Mouse (Mus musculus) c-Kit-positive CD71-positive TER-119-positive erythroid progenitor cells, embryonic 14.5 days (primary cell): ENCODE measurements at regions not wholly inside any gene's neighbourhood (a gene's known extent, or its start where the extent isn't known, plus 50 kb on each side); places are given as distances from the start of the nearest gene placed in this dataset.
"Not testable (repeated sequence)": the region's sequence is repeated elsewhere in the genome, so short reads cannot be mapped to it uniquely, and the experiment has no call there.

Experiments
- DNase-seq: peaks from one replicate; pipeline ENCODE4 v3.0.0-alpha.2; 2013; ENCODE audit warnings: low spot score

DNA sequence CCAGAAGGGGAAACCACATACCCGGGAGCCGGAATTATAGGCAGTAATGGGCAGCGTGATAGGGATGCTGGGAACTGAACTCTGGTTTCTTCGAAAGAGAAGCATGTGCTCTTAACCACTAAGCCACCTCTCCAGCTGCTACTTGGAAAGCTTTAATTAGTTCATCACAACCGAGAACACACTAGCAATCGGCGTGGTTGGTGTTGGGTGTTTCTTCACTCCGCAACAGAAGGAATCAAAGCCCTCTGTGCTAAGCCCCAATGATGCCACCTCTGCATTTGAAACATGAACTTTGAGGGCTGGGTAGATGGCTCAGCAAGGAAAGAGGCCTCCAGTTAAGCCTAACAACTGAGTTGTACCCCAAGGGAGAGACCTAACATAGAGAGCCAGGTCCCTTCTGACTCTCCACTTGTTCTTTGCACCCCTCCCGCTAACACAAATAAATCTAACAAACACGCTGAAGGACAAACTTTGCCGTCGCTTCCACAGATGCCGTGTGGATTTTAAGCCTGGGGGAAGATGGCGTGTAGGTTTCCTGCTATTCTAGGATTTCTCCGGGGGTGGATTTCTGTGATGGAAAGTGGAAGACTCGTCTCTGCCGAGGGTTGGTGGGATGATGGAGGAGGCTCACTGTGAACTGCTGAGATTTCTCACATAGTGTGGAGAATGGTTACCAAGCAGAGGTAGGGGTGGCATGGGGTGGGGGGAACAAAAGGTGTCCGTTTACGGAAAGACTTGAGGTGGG lies 257.4 kb downstream of the Diras2 start:
- no peak for DNase-seq

DNA sequence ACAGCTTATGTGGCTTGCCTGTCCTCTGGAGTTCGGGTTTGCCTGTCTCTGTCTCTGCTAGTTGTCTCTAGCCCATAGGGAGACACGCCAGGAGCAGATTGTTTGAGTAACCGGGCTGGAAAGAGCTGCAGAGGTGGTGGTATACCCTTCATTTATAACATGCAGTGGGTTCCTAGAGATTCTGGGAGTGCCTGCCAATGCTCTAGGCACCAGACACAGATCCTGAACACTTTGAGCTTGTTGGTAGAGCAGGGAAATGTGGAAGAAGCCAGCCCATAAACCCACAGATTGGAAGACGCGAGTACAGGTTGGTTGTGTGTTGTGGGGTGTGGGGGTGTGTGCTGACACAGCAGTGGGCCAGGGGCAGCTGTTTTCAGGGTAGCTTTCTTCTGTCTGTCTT lies 255.9 kb downstream of the Diras2 start:
- no peak for DNase-seq

DNA sequence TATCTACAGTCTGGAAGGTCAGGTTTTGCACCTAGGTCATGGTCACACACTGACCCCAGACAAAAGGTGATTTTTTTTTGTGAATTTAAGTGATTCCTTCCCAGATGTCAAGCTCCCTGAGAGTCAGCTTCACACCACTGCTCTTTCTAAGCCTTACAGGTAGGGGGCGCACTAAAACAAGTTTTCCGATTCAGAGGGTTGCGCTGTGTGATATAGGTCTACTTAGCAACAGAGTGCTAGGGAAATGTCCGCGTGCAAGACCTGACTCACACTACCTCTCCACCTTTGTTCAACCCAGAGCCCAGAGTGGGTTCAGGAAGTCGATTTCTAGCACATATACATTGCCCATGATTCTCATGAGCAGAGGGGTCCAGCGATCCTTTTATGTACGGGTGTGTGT lies 255.4 kb downstream of the Diras2 start:
- DNase-seq, result peak; percentile 7

DNA sequence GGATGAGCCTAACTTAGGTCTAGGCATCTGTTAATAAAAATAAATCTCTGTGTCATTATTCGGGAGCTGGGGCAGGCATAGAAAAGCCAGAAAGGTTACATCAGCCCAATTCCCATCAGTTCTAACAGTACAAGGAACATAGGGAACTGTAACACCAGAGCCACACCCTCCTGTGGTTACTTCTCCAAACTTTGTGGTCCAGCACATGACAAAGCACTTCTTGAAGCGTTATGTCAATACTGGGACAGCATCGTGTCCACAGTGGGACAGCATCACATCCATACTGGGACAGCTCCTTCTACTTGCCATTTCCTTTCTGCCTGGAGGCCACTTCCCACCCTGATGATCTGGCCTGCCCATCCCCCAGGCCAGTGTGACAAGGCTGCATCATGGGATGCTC lies 253.9 kb downstream of the Diras2 start:
- DNase-seq, result no peak

DNA sequence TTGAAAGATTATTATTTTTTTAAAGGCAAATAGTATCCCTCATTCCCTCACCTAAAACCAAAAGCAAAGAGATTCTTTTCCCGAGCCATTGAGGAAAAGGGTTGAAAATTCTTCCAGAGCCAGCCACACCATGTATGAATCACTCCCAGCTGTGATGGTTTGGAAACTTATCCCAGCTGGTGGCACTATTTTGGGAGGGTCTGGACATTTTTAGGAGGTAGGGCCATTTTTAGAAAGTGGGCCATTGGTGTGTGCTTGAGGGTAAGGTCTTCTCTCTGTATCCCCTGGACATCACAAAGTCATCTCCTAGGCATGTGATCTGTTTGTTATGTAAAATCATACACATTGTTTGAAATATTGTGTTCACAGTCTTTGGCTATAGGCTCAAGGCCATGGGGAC lies 252.2 kb downstream of the Diras2 start:
- no peak for DNase-seq

DNA sequence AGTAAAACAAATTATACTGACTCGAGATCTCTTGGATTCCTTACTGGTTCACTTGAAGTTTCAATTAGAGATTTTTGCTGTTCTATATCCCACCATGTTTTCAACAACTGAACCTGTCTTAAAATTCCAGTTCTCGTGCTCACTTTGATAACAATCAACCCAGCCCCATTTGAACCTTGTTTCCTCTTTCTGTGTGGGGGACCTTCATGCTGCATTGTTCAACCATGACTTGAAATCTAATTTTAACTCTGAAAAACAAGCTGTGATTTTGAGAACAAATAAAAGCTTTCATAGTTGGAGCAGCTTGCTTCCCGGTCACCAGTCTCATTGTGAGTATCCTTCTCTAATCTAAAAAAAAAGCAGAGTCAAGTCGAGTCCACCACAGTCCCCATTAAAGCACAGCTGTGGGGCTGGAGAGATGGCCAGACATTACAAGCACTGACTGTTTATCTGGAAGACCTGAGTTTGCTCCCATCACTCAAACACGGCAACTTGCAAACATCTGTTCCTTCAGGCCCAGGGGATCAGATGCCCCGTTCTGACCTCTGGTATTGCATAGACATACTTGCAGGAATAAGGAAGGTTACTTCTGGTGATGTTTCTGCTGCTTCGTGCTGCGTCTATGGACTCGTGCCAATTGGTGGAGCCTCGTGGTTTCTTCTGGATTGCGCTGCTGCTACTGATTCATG lies 251.7 kb downstream of the Diras2 start:
- no peak for DNase-seq

DNA sequence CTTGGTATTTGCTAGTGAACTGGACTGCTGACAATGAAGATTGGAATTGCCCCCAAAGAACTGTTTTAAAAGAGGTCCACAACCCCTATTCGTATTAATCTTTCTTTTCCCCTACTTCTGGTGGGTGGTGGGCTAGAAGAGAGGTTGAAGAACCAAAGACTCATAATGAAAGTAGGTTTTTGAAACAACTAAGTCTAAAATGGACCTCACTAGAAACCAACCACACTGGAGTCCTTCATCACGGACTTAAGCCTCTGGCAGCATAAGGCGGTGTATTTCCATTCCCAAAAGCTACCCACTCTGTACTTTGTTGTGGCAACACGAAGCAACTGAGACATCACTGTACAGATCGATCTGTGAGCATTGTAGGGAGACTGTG lies 251.1 kb downstream of the Diras2 start:
- no peak for DNase-seq

DNA sequence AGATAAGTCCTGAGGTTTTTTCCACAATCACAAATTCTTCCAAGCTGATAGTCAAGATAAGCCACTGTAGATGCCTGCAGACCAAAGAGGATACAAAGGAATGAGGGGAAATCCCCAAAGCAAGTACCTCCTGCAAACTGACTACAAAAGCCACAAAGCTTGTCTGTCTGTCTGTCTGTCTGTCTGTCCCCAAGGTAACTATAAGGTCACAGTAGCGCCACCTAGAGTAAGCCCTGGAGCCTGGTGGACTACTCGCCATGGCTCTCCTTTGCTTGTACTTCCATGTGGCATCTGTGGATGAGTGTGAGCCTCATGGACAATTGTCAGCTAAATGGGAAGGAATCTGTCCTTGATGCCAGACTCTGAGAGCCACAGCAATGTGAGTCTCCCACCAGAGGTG lies 249.8 kb downstream of the Diras2 start:
- DNase-seq, result no peak

DNA sequence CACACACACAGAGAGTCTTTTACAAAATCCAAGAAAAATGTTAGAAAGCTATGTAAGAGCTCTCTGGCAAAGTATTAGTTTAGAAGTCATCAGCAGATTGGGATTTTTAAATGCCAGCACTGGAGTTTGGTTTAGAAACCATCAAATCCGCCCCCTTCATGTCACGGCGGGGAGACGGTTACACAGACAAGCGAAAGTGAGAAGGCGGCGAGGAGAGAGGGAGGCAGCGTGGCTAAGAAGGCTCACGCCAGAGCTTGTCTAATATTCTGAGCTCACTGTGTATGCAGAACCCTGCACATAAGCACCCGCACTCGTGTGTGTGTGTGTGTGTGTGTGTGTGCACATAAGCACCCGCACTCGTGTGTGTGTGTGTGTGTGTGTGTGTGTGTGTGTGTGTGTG lies 248.6 kb downstream of the Diras2 start:
- DNase-seq, result no peak

DNA sequence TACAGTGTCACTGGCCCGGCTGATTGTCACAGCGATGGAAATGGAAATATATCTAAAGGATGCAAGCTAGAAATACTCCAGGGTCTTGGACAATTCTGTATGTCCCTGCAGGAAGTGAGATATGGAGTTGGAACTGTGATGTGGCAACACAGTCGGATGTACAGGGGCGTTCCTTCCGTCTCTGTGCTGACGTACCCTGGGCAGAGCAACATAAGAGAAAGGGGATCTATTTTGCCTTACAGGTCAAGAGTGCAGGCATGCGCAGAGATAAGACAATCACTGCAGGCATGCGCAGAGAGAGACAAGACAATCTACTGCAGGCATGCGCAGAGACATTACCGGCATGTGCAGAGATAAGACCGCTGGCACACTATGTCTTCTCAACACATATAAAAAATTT lies 247.6 kb downstream of the Diras2 start:
- DNase-seq, result peak; percentile 4

DNA sequence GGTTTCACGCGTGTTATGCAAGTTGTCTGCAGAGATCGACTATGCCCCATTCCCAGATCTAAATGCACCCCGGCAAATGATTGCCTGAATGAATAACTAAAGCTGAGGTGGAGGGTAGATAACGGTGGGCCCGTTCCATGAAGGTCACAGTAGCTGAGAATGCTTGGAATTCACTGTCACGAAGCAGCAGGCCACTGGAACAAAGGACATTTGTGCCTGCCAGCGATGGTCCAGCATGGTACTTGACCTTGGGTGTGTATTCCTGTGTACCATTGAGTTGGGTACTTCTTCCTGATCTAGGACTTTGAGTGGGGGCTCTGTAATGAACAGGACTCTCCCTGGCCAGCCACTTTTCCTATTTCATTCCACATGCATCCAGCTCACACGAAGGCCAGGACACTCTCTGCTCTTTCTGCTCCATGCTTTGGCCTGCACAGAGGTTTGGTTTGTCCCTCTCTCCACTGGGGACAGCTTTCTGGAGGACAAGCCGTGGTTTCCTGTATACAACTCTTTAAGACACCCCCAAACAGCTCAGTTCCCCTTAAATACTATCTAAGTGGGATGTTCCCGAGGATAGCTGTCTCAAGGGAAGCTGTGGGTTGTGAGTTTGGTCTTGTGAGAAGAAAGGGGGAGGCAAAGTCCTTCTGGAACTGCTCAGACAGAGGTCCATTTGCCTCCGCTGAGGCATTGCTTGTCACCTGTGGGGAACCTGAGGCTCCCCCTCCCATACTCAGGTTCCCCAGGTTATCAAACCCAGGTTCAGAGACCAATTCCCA lies 246.9 kb downstream of the Diras2 start:
- DNase-seq, result no peak

DNA sequence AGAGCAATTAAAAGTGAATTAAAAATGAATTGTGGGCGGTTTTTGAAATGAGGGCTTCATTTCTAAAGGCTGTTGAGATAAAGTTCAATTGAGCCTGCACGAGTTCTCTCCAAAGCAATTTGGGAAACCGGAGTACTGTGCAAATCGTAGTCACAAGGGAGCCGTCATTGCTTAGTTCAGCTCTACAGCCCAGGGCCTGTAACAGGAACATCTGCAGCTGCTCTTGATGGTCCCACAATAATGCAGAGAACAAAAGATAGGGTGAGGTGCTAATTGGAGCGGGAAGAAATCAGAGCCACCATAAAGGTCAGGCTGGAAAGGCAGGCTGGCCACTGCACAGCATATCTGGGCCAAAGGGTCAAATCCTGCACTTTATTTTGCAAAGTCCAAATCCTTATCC lies 242.7 kb downstream of the Diras2 start:
- DNase-seq, result no peak

DNA sequence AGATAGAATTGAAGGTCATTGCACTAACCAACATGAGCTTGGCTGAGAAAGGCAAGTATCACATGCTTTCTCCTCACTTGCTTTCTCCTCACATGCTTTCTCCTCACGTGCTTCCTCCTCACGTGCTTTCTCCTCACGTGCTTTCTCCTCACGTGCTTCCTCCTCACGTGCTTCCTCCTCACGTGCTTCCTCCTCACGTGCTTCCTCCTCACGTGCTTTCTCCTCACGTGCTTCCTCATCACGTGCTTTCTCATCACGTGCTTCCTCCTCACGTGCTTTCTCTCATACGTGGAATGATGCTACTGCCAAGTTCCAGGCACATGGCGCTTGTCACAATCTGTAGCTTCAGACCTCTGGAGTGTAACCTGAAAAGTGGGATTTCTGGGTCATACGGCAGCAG lies 235.2 kb downstream of the Diras2 start:
- DNase-seq, result no peak

DNA sequence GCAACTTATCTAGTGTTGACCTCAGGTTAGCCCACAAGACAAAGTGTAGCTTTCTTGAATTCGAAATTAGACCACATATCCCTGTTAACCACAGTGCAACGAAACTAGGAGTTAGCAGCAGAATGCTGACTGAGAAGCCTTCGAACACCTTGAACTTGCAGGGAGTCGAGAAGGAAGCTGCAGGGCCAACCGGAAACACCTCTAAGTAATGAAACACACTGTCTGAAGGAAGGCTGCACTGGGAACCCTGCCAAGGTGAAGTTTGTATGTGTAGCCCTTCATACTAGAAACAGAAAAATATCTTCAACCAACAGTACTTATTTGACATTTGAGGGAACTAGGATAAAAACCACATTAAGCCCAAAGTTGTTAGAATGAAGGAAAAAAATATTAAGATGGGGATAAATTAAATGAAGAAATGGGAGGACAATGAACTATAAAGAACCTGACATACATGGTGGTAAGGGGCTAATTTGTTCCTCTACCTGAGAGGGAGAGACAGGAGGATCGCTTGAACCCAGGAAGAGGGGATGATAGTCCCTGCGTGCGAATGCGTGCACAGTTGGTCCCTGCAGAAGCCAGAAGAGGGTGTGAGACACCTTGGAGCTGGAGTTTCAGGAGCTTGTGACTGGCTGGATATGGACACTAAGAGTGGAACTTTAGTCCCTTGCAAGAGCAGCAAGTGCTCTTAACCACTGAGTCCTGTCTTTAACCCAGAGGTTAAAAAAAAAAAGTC lies 234.4 kb downstream of the Diras2 start:
- no peak for DNase-seq

DNA sequence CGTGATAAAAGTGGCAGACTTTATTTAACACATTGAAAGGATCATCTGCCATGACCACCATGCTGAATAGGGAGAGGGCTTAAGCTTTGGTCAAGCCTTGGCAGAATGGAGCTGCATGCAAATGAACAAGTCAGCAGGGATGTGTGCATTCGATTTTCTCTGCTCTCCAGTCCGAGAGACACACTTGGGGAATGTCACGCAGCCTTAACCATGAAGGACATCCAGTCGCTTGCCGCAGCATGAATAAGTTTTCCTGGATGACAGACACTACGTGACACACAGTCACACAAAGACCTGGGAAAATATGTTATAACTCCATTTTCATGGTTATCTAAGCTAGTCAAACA lies 233.8 kb downstream of the Diras2 start:
- DNase-seq, result no peak

DNA sequence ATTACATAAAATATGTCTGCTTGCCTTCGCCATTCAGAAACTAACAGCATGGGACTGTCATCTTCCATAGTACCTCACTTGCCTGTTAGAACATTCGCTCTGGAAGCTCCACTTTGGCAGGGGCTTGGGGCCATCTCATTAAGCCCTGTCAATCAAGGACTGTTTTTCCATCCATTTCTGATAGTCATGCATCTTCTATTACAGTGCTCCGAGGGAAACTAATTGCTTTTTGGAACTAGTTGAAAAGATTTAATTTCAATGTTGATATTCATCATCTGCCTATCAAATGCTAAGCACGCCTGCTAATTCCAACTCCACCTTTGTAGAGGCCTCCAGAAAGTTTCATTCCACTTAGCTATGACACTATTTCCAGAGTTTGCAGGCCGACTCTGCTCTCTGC lies 232.7 kb downstream of the Diras2 start:
- no peak for DNase-seq

DNA sequence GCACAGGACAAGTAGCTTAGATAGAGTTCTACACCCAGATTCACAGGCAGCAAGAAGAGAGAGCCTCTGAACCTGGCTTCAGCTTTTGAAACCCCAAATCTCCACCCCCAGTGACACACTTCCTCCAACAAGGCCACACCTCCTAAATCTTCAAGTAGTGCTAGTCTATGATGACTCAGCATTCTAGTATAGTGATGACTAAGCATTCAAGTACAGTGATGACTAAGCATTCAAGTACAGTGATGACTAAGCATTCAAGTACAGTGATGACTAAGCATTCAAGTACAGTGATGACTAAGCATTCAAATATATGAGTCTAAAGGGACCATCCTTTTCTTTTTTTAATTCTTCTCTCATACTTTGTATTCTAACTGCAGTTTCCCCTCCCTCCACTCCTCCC lies 225.8 kb downstream of the Diras2 start:
- peak; percentile 6 for DNase-seq

DNA sequence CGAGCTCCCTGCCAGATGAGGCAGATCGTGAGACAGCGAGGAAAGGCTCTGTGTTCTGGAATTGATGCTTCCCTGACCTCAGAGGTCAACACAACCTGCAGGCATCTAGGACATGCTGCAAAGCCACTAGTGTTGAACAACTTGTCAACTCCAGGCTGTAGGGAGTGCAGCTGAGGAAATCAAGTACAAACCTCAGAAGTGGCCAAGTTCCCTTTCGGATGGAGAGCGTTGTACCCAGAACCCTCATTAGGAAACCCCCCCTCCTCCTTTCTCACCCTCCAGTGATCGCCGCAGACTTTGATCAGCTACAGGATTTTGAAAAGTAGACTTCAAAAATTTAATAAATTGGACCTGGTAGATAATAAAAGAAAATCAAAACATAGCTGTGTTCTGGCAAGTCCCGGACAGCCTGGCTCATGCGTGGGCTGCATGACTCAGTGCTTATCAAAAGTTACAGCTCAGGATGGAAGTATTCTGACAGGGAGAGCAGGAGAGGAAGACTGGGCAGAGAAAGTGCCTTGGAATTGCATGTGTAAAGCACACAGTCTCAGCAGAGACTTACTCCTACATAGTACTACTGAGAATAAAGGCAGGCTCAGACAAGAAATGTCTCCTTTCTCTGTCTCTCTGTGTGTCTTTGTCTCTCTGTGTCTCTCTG lies 224.2 kb downstream of the Diras2 start:
- no peak for DNase-seq

DNA sequence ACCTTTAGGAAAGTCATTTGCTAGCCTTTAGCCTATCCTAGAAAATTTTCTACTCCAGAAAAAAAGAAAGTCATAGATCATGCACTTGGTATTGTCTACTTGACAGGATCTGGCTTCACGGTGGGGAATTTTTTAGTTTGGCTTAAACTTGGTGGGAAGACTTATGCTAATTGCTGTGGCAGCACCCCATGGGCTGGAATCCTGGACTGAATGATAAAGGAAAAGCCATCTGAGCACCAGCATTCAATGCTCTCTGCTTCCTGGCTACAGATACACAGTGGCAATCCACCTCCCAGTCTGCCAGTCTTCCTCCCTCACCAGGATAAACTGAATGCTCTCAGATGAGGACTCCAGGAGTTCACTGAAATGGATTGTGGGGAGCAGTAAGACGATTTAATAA lies 220.1 kb downstream of the Diras2 start:
- no peak for DNase-seq

DNA sequence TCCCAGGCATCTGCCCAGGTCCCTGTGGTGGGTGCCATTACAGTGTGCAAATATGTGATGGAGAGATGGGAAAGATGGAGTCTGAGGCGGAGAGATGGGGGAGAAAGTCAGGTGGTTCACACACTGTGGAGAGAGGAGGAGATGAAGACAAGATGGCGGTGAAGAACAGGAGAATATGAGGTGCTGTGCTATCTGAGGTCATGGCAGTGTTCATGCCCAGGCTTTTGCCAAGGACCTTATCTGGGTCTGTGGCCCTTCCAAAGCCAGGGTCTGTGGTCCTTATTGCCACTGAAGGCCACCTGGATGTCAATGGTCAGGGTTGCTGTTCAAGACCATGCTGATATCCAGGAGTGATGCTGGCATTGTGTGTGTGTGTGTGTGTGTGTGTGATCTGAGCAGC lies 212.8 kb downstream of the Diras2 start:
- no peak for DNase-seq

DNA sequence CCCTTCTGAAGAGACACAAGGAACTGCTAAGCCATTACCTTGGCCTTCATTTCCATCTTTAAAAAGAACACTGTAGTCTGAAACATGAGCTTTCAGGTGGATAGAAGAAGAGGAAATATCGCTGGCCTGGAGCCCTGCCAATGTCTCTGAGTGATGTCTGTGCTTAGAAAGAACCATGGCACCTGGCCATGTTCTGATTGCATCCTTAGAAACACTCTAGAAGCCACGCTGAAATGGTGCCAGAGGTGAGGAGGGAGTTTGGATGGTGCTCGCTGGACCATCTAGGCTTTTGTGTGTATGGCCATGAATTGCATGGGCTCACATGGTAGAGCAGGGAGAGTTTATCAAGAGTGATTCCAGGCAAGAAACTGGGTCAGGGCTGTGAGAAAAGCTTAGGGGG lies 207.4 kb downstream of the Diras2 start:
- DNase-seq, result no peak

DNA sequence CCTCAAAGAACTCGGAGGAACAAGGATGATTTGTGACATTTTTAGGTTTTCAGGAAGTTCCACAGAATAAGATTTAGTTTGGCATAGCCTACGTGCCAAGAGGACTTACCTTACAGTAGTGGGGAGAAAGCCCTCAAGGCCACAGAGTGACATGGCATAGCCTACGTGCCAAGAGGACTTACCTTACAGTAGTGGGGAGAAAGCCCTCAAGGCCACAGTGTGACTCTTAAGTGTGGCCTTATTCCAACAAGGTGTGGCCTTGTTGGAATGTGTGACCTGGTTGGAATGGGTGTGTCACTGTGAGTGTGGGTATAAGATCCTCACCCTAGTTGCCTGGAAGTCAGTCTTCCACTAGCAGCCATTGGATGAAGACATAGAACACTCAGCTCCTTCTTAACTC lies 206.7 kb downstream of the Diras2 start:
- DNase-seq, result not testable (repeated sequence)
